Mouse (Mus musculus): Measurements from ENCODE around the gene Jkamp.

- TF ChIP-seq CTCF (IDR thresholded peaks at IDR 0.05; ENCODE audit: low read depth, low read length): no peak
- TF ChIP-seq GATA2 (IDR thresholded peaks at IDR 0.05; ENCODE audit: borderline replicate concordance, low read depth, low read length): no peak
Measured at GRCm38 (mm10) chr12:72081961-72082360, 3.4 kb upstream of the Jkamp start.

Measured in G1E (cell line).